Mouse (Mus musculus): ENCODE data around the gene Col4a5.

Gene Col4a5

GRCm38 (mm10) chrX:141475110-141475509 lies at the start of gene Col4a5:
Gene Col4a5, plus strand, starts transcription at chrX:141475385.
- DNase-seq (ENCODE audit: low spot score in 2 of 2) = no peak

- DNase-seq (ENCODE audit: low spot score in 2 of 2) = no peak
These were observed 38.4 kb upstream of the Col4a5 start for GRCm38 (mm10) chrX:141436780-141437179.

GRCm38 (mm10) chrX:141439423-141439822 lies 35.8 kb upstream of the Col4a5 start:
- no peak for DNase-seq (ENCODE audit: low spot score in 2 of 2)

GRCm38 (mm10) chrX:141447936-141448335 lies 27.2 kb upstream of the Col4a5 start:
- DNase-seq (ENCODE audit: low spot score in 2 of 2) = no peak

GRCm38 (mm10) chrX:141473470-141474302 lies 1.5 kb upstream of the Col4a5 start, which contains the start of gene Col4a6:
Gene Col4a6, minus strand, starts transcription at chrX:141474076.
- DNase-seq (ENCODE audit: low spot score in 2 of 2) = no peak

GRCm38 (mm10) chrX:141475566-141476327 lies 562 bp downstream of the Col4a5 start:
- no peak for DNase-seq (ENCODE audit: low spot score in 2 of 2)

- DNase-seq (ENCODE audit: low spot score in 2 of 2) = no peak
These were observed 19.4 kb downstream of the Col4a5 start for GRCm38 (mm10) chrX:141494545-141494944.

GRCm38 (mm10) chrX:141503125-141503524 lies 27.9 kb downstream of the Col4a5 start:
- DNase-seq (ENCODE audit: low spot score in 2 of 2) = no peak

GRCm38 (mm10) chrX:141533447-141533846 lies 58.3 kb downstream of the Col4a5 start:
- DNase-seq (ENCODE audit: low spot score in 2 of 2) = no peak

GRCm38 (mm10) chrX:141547471-141547870 lies 72.3 kb downstream of the Col4a5 start:
- no peak for DNase-seq (ENCODE audit: low spot score in 2 of 2)

- no peak for DNase-seq (ENCODE audit: low spot score in 2 of 2)
These were observed 115.1 kb downstream of the Col4a5 start for GRCm38 (mm10) chrX:141590242-141590641.

GRCm38 (mm10) chrX:141721725-141722124 lies 246.5 kb downstream of the Col4a5 start:
- DNase-seq (ENCODE audit: low spot score in 2 of 2) = no peak

- DNase-seq (ENCODE audit: low spot score in 2 of 2) = no peak
These were observed 248.8 kb downstream of the Col4a5 start for GRCm38 (mm10) chrX:141723936-141724335.

- DNase-seq (ENCODE audit: low spot score in 2 of 2) = no peak
These were observed 249.3 kb downstream of the Col4a5 start for GRCm38 (mm10) chrX:141724391-141724891.

GRCm38 (mm10) chrX:141724937-141725918 lies 250.0 kb downstream of the Col4a5 start, which contains the start of gene Irs4:
Gene Irs4, minus strand, starts transcription at chrX:141725263.
- no peak for DNase-seq (ENCODE audit: low spot score in 2 of 2)

- no peak for DNase-seq (ENCODE audit: low spot score in 2 of 2)
These were observed 254.4 kb downstream of the Col4a5 start for GRCm38 (mm10) chrX:141729570-141729969.
